Mouse (Mus musculus) heart, adult 2 months (tissue): ENCODE measurements around the gene Adgrv1. TPM values are rescaled to one million over a fixed set of nuclear protein-coding genes. Genes with fewer than 3 reads are reported as not detected.

Source experiments
- DNase-seq, 2 experiments: peaks; one replicate each; pipeline ENCODE4 v3.0.0; 2021
- H3K27ac ChIP-seq: fragments of 200-600 bp; 2 replicates; pipeline ENCODE4 v1.8.1; 2022
- H3K27me3 ChIP-seq: fragments of 200-500 bp; 2 replicates; pipeline ENCODE4 v1.6.1; 2012; ENCODE audit warnings: mild to moderate bottlenecking, low read length, inconsistent platforms, mixed read lengths; ENCODE audit not compliant: control insufficient read depth, insufficient read depth
- H3K36me3 ChIP-seq: fragments of 200-500 bp; 2 replicates; pipeline ENCODE4 v1.6.1; 2012; ENCODE audit warnings: low read length, inconsistent platforms; ENCODE audit not compliant: control insufficient read depth, insufficient read depth
- H3K4me1 ChIP-seq: fragments of 200-500 bp; 2 replicates; pipeline ENCODE4 v1.6.1; 2011; ENCODE audit warnings: low read length; ENCODE audit not compliant: control insufficient read depth, insufficient read depth
- H3K4me3 ChIP-seq: fragments of 200-600 bp; 2 replicates; pipeline ENCODE4 v1.8.1; 2022
- H3K79me2 ChIP-seq: fragments of 200-500 bp; replicated peaks from 2 replicates; pipeline ENCODE4 v1.6.1; 2012; ENCODE audit warnings: mild to moderate bottlenecking, inconsistent platforms, low read length, moderate library complexity, mixed read lengths; ENCODE audit not compliant: control insufficient read depth, insufficient read depth
- H3K9ac ChIP-seq: fragments of 200-500 bp; 2 replicates; pipeline ENCODE4 v1.6.1; 2012; ENCODE audit warnings: low read depth, mild to moderate bottlenecking, control low read depth, inconsistent platforms, low read length, mixed read lengths
- CTCF ChIP-seq: fragments of 200-600 bp; IDR thresholded peaks from 2 replicates; pipeline ENCODE4 v1.8.1; 2022; ENCODE audit warnings: antibody characterized with exemption, mild to moderate bottlenecking, moderate library complexity
- EP300 ChIP-seq: fragments of 200-500 bp; IDR thresholded peaks from 2 replicates; pipeline ENCODE4 v1.6.1; 2011; ENCODE audit warnings: low read depth, low read length, control low read depth; ENCODE audit not compliant: insufficient read depth
- POLR2A ChIP-seq: fragments of 200-500 bp; IDR thresholded peaks from 2 replicates; pipeline ENCODE4 v1.6.1; 2011; ENCODE audit warnings: mild to moderate bottlenecking, low read depth, low read length, control low read depth; ENCODE audit not compliant: insufficient read depth
- WGBS: fragments of 180-500 bp; shearing (Covaris S2); methylation state at CpG from one replicate; pipeline ENCODE4 v1.1.7; 2018; 5-methylcytosine and 5-hydroxymethylcytosine counted together
- intact Hi-C: fragments of 180-260 bp; cut with DNase I; formaldehyde crosslinking; loops from one replicate; pipeline ENCODE4 v1.15.1; 2025
- microRNA-seq, 2 experiments: library from miRNA; unstranded; fragments of <30 nt; microRNA quantifications; one replicate each; pipeline ENCODE4 v1.2.0; 2021
- polyA plus RNA-seq: library from polyadenylated mRNA; depleted of rRNA; stranded (reverse); fragments of >200 nt; gene quantifications from 2 replicates; pipeline ENCODE4 v1.2.3, GENCODE M21; 2012; rRNA removed
- total RNA-seq, 2 experiments: library from RNA; stranded (reverse); gene quantifications; 2 replicates each; pipeline ENCODE4 v1.2.3; 2021

Adgrv1 gene
- total and polyA plus RNA-seq, 3 experiments, result 0.18 to 0.30 TPM; not detected in 1

GRCm38 (mm10) chr13:81090051-81090836 is 542.7 kb downstream of the Adgrv1 start:
- no peaks in the 10 kb centered on the region for H3K79me2 ChIP-seq
- H3K27me3 ChIP-seq, result no peaks in the 10 kb centered on the region
- no peak overlapping the region for H3K27ac ChIP-seq
- H3K4me3 ChIP-seq, result no peak overlapping the region
- no peak for DNase-seq
- intact Hi-C loops, result no loop called here
- no peaks in the 10 kb centered on the region; the same call in 1 of the 2 replicates for H3K4me1 ChIP-seq
- 82% methylated on average over 1 of the region's 1 CpGs for WGBS
- no peaks in the 10 kb centered on the region for H3K36me3 ChIP-seq
- H3K9ac ChIP-seq, result no peak overlapping the region
- TF ChIP-seq CTCF, result no peak
- no peak for TF ChIP-seq POLR2A
- no peak for TF ChIP-seq EP300

GRCm38 (mm10) chr13:81086969-81087682 is 545.8 kb downstream of the Adgrv1 start:
- no peaks in the 10 kb centered on the region for H3K27me3 ChIP-seq
- TF ChIP-seq EP300 (no peak), CTCF (no peak)
- H3K4me1 ChIP-seq, result no peaks in the 10 kb centered on the region
- H3K4me3 ChIP-seq, result no peak overlapping the region
- intact Hi-C loops, result no loop called here
- 63% methylated on average over 2 of the region's 2 CpGs for WGBS
- H3K27ac ChIP-seq, result no peak overlapping the region
- H3K36me3 ChIP-seq, result no peaks in the 10 kb centered on the region
- no peak overlapping the region for H3K9ac ChIP-seq
- DNase-seq, result no peak
- no peaks in the 10 kb centered on the region for H3K79me2 ChIP-seq

- TF ChIP-seq POLR2A, result no peak
- TF ChIP-seq CTCF, result no peak
- TF ChIP-seq EP300, result no peak
- Histone ChIP-seq H3K79me2 (no peaks in the 10 kb centered on the region), H3K4me3 (no peak overlapping the region), H3K27ac (no peak overlapping the region), H3K9ac (no peak overlapping the region), H3K4me1 (no peaks in the 10 kb centered on the region), H3K36me3 (no peaks in the 10 kb centered on the region), H3K27me3 (no peaks in the 10 kb centered on the region)
- intact Hi-C loops, result no loop called here
- DNase-seq, result no peak
- 79% methylated on average over 5 of the region's 5 CpGs for WGBS
Measured at GRCm38 (mm10) chr13:81072214-81072613, 560.7 kb downstream of the Adgrv1 start.

- DNase-seq, result no peak
- Histone ChIP-seq H3K4me3 (no peak overlapping the region), H3K9ac (no peak overlapping the region), H3K27me3 (no peaks in the 10 kb centered on the region), H3K79me2 (no peaks in the 10 kb centered on the region), H3K4me1 (no peaks in the 10 kb centered on the region), H3K36me3 (no peaks in the 10 kb centered on the region), H3K27ac (no peak overlapping the region)
- TF ChIP-seq POLR2A (no peak), EP300 (no peak), CTCF (no peak)
- 90% methylated on average over 4 of the region's 4 CpGs for WGBS
- intact Hi-C loops, result no loop called here
Measured at GRCm38 (mm10) chr13:81051448-81051847, 581.5 kb downstream of the Adgrv1 start.

- Histone ChIP-seq H3K27ac (no peak overlapping the region), H3K36me3 (no peaks in the 10 kb centered on the region), H3K79me2 (no peaks in the 10 kb centered on the region), H3K9ac (no peak overlapping the region), H3K4me1 (no peaks in the 10 kb centered on the region), H3K4me3 (no peak overlapping the region), H3K27me3 (no peaks in the 10 kb centered on the region)
- no peak for DNase-seq
- TF ChIP-seq POLR2A (no peak), CTCF (no peak), EP300 (no peak)
- WGBS, result 73% methylated on average over 5 of the region's 5 CpGs
- intact Hi-C loops, result no loop called here
Measured at GRCm38 (mm10) chr13:81050911-81051310, 582.0 kb downstream of the Adgrv1 start.

- H3K36me3 ChIP-seq, result no peaks in the 10 kb centered on the region
Measured at GRCm38 (mm10) chr13:81045345-81045744, 587.6 kb downstream of the Adgrv1 start.

More at GRCm38 (mm10) chr13:81045345-81045744, 587.6 kb downstream of the Adgrv1 start:
- H3K27ac ChIP-seq, result no peak overlapping the region
- H3K4me3 ChIP-seq, result no peak overlapping the region
- H3K4me1 ChIP-seq, result no peaks in the 10 kb centered on the region
- WGBS, result 83% methylated on average over 11 of the region's 11 CpGs
- no peaks in the 10 kb centered on the region for H3K27me3 ChIP-seq
- DNase-seq, result no peak
- H3K79me2 ChIP-seq, result no peaks in the 10 kb centered on the region
- no peak for TF ChIP-seq CTCF
- TF ChIP-seq EP300, result no peak
- no peak for TF ChIP-seq POLR2A
- no peak overlapping the region for H3K9ac ChIP-seq
- intact Hi-C loops, result no loop called here

Small RNAs within 50 kb of the gene (microRNA-seq; reads per million reads assigned to microRNA genes)
- 0 reads per million in 2 experiments for gene Gm25241

Other genes starting within 250 kb of the Adgrv1 start
- 10 to 100 TPM; 13.2 to 17.2 TPM for gene Lysmd3, start 24.5 kb upstream of the Adgrv1 start, total RNA-seq
- 4.3 and 9.3 TPM in 2 replicates for gene Lysmd3, start 24.5 kb upstream of the Adgrv1 start, polyA plus RNA-seq
- gene Polr3g, start 77.9 kb upstream of the Adgrv1 start, total RNA-seq, result 1 to 10 TPM; 3.3 to 4.5 TPM
- gene Polr3g, start 77.9 kb upstream of the Adgrv1 start, polyA plus RNA-seq, result 2.0 and 4.5 TPM in 2 replicates
- gene Mblac2, start 78.2 kb upstream of the Adgrv1 start, total RNA-seq, result 1 to 10 TPM; 5.1 to 5.9 TPM
- 2.5 and 4.7 TPM in 2 replicates for gene Mblac2, start 78.2 kb upstream of the Adgrv1 start, polyA plus RNA-seq
- gene Cetn3, start 149.9 kb upstream of the Adgrv1 start, total RNA-seq, result 10 to 100 TPM; 52.0 to 53.0 TPM
- gene Cetn3, start 149.9 kb upstream of the Adgrv1 start, polyA plus RNA-seq, result 5.0 and 12.9 TPM in 2 replicates